Mouse (Mus musculus) forebrain, embryonic 11.5 days (tissue): ENCODE measurements around the gene Psma3. TPM values are rescaled to one million over a fixed set of nuclear protein-coding genes. Genes with fewer than 3 reads are reported as not detected.

Source experiments
- ATAC-seq: fragments of 200-750 bp; cut with Nextera tagmentation; replicated peaks from 2 replicates; pipeline ENCODE4 v1.8.0; 2017; ENCODE audit warnings: moderate TSS enrichment; ENCODE audit not compliant: low FRiP score
- DNase-seq: peaks from one replicate; pipeline ENCODE4 v3.0.0-alpha.2; 2017; ENCODE audit warnings: low spot score
- H3K27ac ChIP-seq: fragments of 300-500 bp; sonication (generic); 2 replicates; pipeline ENCODE4 v1.5.1; 2014; ENCODE audit warnings: low read depth, low read length
- H3K27me3 ChIP-seq: fragments of 300-500 bp; sonication (generic); 2 replicates; pipeline ENCODE4 v1.6.1; 2014; ENCODE audit warnings: mild to moderate bottlenecking, low read length, mixed read lengths; ENCODE audit not compliant: control insufficient read depth, insufficient read depth
- H3K36me3 ChIP-seq: fragments of 300-500 bp; sonication (generic); 2 replicates; pipeline ENCODE4 v1.6.1; 2014; ENCODE audit warnings: mild to moderate bottlenecking, low read length, moderate library complexity, mixed read lengths; ENCODE audit not compliant: control insufficient read depth, insufficient read depth
- H3K4me1 ChIP-seq: fragments of 300-500 bp; sonication (generic); replicated peaks from 2 replicates; pipeline ENCODE4 v1.6.1; 2014; ENCODE audit warnings: low read length, mixed read lengths; ENCODE audit not compliant: control insufficient read depth, insufficient read depth
- H3K4me2 ChIP-seq: fragments of 300-500 bp; sonication (generic); 2 replicates; pipeline ENCODE4 v1.6.1; 2014; ENCODE audit warnings: low read depth, mild to moderate bottlenecking, low read length, moderate library complexity, mixed read lengths; ENCODE audit not compliant: severe bottlenecking
- H3K4me3 ChIP-seq: fragments of 300-500 bp; sonication (generic); 2 replicates; pipeline ENCODE4 v1.5.1; 2014; ENCODE audit warnings: low read depth, low read length
- H3K9ac ChIP-seq: fragments of 300-500 bp; sonication (generic); 2 replicates; pipeline ENCODE4 v1.6.1; 2014; ENCODE audit warnings: low read length
- H3K9me3 ChIP-seq: fragments of 300-500 bp; sonication (generic); 2 replicates; pipeline ENCODE4 v1.6.1; 2016; ENCODE audit warnings: low read length, mixed read lengths; ENCODE audit not compliant: control insufficient read depth
- WGBS: fragments of 180-500 bp; shearing (Covaris S2); extraction: QIAGEN DNeasy Blood & Tissue Kit; methylation state at CpG from one replicate; pipeline ENCODE4 v1.1.7; 2014; 5-methylcytosine and 5-hydroxymethylcytosine counted together
- polyA plus RNA-seq: library from polyadenylated mRNA; unstranded; fragments of >200 nt; fragmentation: Nextera tagmentation; extraction: Ambion mirVana; gene quantifications from 2 replicates; pipeline ENCODE4 v1.2.1, GENCODE M21; 2014

Gene Psma3
- polyA plus RNA-seq = 502 and 601 TPM in 2 replicates

DNA sequence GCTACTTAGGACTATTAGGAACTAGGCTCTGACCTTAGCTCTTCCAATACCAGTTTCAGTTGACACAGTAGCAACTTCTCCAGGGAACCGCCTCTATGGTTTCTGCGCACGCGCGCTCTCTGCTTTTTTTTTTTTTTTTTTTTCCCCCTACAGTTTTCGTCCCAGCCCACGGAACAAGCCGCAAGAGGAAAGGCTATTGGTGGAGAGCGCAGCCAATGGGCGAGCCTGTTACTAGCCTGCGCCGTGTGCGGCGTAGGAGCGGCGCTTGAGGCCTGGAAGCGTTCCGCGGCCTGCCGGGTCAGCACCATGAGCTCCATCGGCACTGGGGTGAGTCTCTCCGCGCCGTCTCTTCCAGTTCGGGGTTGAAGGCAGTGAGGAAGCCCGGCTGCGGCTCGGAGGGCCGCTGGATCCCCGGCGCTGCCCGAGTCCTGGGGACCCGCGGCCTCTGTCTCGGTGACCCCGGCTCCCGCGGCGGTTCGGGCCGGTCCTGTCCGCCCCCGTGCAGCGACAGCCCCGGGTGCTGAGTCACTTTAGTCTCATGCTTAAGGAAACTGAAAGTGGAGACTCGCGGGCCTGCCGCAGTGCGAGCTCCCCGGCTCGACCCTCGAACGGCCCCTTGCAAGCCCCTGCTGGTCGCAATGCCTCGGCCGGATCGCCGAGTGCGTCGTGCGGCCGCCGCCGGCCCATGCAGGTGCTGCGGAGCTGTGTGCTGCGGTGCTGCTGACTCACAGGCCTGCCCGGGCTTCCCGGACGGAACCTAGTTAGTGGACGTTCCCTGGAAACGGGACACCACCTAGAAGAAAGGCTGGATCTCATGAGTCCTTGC is at the start of gene Psma3:
Psma3 (plus strand) TSS at position 181 of the 826 bp plus-strand sequence.
- Histone ChIP-seq H3K27ac (peak within 1 kb of the TSS; percentile 87), H3K9ac (peak within 1 kb of the TSS; percentile 93), H3K9me3 (no peaks in the 10 kb centered on the region), H3K4me2 (peak within 1 kb of the TSS; percentile 68), H3K36me3 (no peaks in the 10 kb centered on the region), H3K4me3 (peak within 1 kb of the TSS; percentile 90), H3K27me3 (no peaks in the 10 kb centered on the region), H3K4me1 (peaks cover 5% of the 10 kb centered on the region)
- peak; percentile 99 for ATAC-seq
- WGBS = under 1% methylated on average over 71 of the region's 71 CpGs
- peak; percentile 93 for DNase-seq

DNA sequence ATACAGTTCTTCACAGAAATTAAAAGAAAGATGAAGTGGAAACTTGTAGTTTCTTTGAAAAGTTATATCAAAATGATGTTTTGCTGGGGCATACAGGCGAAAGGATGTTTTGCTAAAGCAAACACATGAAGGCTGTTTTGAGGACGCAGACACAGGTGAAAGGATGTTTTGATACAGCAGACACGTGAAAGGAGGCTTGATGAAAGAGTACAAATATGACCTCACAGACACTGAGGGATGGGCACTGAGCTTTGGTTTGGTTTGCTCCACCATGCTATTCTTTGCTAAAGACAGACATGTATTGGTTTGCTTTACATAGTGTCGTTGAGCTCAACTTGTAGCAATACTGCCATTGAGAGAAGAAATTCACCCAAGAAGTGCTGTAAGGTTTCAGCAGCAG is 44.6 kb upstream of the Psma3 start:
- no peak for DNase-seq
- Histone ChIP-seq H3K9me3 (no peaks in the 10 kb centered on the region), H3K4me3 (no peak overlapping the region), H3K36me3 (no peaks in the 10 kb centered on the region), H3K27me3 (no peaks in the 10 kb centered on the region), H3K27ac (no peak overlapping the region), H3K4me1 (no peaks in the 10 kb centered on the region), H3K4me2 (no peak overlapping the region), H3K9ac (no peak overlapping the region)
- 84% methylated on average over 4 of the region's 4 CpGs for WGBS
- no peak for ATAC-seq

DNA sequence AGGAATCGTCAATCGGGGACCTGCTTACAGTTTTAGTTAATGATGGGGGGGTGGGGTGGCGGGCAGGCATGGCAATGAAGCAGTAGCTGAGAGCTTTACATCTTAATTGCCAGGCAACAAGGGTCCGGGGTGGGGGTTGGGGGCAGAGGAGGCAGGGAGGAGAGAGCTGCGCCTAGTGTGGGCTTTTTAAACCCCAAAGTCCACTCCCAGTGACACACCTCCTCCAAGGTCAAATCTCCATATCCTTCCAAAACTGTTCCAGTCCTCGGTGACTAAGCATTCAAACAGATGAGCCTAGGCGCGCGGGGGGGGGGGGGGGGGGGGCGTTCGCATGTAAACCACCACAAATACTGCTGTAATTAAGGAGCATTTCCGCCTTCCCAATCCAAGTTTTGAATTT is 37.3 kb upstream of the Psma3 start:
- no peaks in the 10 kb centered on the region; the same call in 1 of the 2 replicates for H3K36me3 ChIP-seq
- peak overlapping the region; percentile 59 for H3K4me2 ChIP-seq
- 22% methylated on average over 10 of the region's 12 CpGs for WGBS
- peak overlapping the region; percentile 81 for H3K27ac ChIP-seq
- H3K4me1 ChIP-seq = no peaks in the 10 kb centered on the region
- ATAC-seq (peak; percentile 53), DNase-seq (peak; percentile 65)
- H3K9me3 ChIP-seq = no peaks in the 10 kb centered on the region
- H3K27me3 ChIP-seq = no peaks in the 10 kb centered on the region
- H3K9ac ChIP-seq = peak overlapping the region; percentile 86
- H3K4me3 ChIP-seq = peak overlapping the region; percentile 83

DNA sequence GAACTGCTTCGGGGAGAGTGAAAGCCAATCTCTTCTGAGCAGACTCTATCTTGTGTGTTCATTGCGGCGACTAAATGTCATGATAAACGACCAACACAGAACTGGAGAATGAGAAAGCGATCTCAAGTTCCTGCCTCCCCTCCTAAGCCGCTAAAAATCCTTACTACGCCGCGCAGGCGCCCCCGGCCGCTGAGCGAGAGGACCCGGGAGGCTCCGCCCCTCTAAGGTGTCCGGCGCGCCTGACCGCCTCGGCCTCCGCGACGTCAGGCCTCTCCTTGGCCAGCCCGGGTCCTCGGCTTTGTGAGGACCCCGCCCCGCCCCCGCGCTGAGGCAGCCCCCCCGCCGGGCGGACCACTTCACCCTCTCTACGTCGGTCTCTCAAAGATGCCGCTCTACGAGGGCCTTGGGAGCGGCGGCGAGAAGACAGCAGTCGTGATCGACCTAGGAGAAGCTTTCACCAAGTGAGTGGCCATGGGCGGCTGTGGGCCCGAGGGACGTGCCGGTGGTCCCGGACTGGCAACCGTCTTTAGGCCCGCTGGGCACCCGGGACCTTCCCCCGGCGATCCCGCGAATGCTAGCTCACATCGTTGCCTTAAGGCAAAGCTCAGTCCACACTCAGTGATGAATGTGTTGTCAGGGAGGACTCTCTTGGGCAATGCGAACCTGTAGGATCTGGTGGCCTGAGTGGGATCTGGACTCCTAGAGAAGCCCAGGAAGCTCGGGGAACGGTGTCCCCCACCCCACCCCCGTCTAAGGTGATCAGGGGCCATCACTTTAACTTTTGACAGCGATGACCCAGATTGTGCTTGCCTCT is 36.6 kb upstream of the Psma3 start, which contains the start of gene Actr10:
Actr10 (plus strand) TSS at position 287 of the 814 bp plus-strand sequence.
- H3K9ac ChIP-seq = peak within 1 kb of the TSS; percentile 86
- H3K27me3 ChIP-seq = no peaks in the 10 kb centered on the region
- peak within 1 kb of the TSS; percentile 59 for H3K4me2 ChIP-seq
- H3K27ac ChIP-seq = peak within 1 kb of the TSS; percentile 81
- H3K4me1 ChIP-seq = no peaks in the 10 kb centered on the region
- peak within 1 kb of the TSS; percentile 83 for H3K4me3 ChIP-seq
- H3K36me3 ChIP-seq = no peaks in the 10 kb centered on the region; the same call in 1 of the 2 replicates
- ATAC-seq (peak; percentile 98), DNase-seq (peak; percentile 99)
- 1% methylated on average over 58 of the region's 59 CpGs for WGBS
- no peaks in the 10 kb centered on the region for H3K9me3 ChIP-seq

DNA sequence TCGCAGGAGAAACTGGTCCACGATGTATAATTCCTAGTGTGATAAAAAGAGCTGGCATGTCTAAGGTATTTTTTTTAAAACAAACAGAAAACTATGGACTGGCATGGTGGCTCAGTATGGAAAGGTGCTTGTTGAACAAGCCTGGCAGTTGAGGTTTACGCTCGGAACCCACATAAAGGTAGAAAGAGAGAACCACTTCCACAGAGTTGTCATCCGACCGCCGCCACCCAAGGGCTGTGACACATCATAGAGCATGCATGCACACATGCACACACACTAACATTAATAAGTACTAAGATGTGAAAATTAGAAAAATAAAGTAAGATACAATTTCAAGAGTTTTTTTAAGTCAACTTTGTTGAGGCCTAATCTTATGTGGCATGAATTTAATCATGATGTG is 33.6 kb upstream of the Psma3 start:
- H3K4me1 ChIP-seq = no peaks in the 10 kb centered on the region
- no peak overlapping the region for H3K4me3 ChIP-seq
- no peak overlapping the region for H3K4me2 ChIP-seq
- DNase-seq (no peak), ATAC-seq (no peak)
- no peaks in the 10 kb centered on the region for H3K9me3 ChIP-seq
- WGBS = 96% methylated on average over 7 of the region's 7 CpGs
- H3K36me3 ChIP-seq = no peaks in the 10 kb centered on the region; the same call in 1 of the 2 replicates
- H3K9ac ChIP-seq = no peak overlapping the region
- no peak overlapping the region for H3K27ac ChIP-seq
- no peaks in the 10 kb centered on the region for H3K27me3 ChIP-seq

DNA sequence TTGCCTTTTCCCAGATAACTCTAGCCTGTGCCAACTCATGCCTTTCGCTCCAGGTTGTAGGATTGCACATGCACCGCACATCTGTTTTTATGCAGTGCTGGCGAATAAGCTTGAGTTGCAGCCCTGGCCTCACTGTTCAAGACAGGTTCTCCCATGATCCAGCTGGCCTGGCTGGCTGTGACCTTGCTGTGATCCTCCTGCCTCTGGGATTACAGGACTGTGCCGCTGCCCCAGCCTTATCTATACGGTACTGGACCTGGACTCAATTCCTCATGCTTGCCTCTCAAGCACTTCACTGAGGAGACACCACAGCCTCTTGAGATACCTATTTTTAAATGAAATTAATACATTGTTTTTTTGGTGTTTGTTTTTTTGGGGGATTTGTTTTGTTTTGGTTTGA is 30.2 kb upstream of the Psma3 start:
- no peak overlapping the region for H3K4me2 ChIP-seq
- H3K4me3 ChIP-seq = no peak overlapping the region
- no peaks in the 10 kb centered on the region for H3K4me1 ChIP-seq
- 95% methylated on average over 5 of the region's 5 CpGs for WGBS
- H3K27ac ChIP-seq = no peak overlapping the region
- DNase-seq = no peak
- H3K9ac ChIP-seq = no peak overlapping the region
- H3K27me3 ChIP-seq = no peaks in the 10 kb centered on the region
- no peaks in the 10 kb centered on the region for H3K9me3 ChIP-seq
- ATAC-seq = no peak
- H3K36me3 ChIP-seq = peaks cover 5% of the 10 kb centered on the region; the same call in 1 of the 2 replicates

DNA sequence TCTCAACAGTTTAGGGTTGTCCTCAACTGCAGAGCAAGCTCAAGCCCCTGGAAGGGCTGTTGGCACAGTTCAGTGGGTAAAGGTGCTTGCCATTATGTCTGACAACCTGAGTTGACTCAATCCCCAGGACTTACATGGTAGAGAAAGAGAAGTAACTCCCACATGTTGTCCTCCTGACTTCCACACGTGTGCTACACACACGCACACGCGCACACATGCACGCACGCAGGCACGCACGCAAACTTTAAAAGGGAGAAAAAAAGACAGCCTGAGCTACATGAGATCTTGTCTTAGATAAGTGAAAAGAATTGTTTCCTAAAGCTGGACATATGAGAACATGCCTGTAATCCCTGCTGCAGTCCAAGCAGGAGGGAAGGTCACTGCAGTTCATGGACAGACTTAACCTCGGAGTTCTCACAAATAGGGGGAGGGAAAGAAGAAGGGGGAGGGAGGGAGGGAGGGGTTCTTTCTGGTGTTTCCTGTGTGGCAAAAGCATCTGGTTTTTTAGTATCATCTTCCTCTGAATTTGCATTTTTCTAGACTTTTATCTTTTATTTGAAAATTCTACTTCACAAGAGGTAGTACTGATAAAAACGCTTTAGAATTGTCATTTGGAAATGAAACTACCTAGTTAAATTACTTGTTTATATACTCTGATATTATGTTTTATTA is 27.7 kb upstream of the Psma3 start:
- ATAC-seq = no peak
- Histone ChIP-seq H3K36me3 (peaks cover 5% of the 10 kb centered on the region; the same call in 1 of the 2 replicates), H3K27ac (no peak overlapping the region), H3K9me3 (no peaks in the 10 kb centered on the region), H3K27me3 (no peaks in the 10 kb centered on the region), H3K9ac (no peak overlapping the region), H3K4me1 (no peaks in the 10 kb centered on the region), H3K4me3 (no peak overlapping the region), H3K4me2 (no peak overlapping the region)
- DNase-seq = no peak
- 94% methylated on average over 10 of the region's 10 CpGs for WGBS

DNA sequence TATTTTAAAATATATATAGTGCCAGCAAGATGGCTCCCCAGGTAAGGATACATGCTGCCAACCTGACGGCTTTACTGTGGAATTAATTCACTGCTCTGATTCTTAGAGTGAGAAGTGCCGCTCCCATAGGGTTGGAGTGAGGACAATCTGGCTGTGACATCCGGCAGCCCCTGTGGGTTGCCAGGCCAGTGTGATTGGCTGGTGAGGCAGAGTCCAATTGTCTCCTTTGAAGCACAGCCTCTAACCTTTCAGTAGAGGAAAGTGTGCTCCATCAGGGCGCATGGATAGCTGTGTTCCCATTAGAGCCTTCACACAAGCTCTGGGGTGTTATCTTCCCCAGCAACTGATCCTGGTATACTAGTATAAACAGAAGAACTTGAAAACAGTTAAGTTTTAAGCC is 15.8 kb upstream of the Psma3 start:
- ATAC-seq = no peak
- WGBS = 89% methylated on average over 4 of the region's 4 CpGs
- Histone ChIP-seq H3K36me3 (no peaks in the 10 kb centered on the region; the same call in 1 of the 2 replicates), H3K9ac (no peak overlapping the region), H3K4me2 (no peak overlapping the region), H3K9me3 (no peaks in the 10 kb centered on the region), H3K4me3 (no peak overlapping the region), H3K27ac (no peak overlapping the region), H3K4me1 (no peaks in the 10 kb centered on the region), H3K27me3 (no peaks in the 10 kb centered on the region)
- DNase-seq = no peak
